Mouse (Mus musculus) stomach, postnatal 0 days (tissue): ENCODE results near the gene Surf2.

Source experiments
- CTCF ChIP-seq: IDR thresholded peaks from 2 replicates; pipeline ENCODE4 v1.5.1; 2016; ENCODE audit warnings: antibody characterized with exemption, low read depth, mild to moderate bottlenecking, moderate library complexity
- EP300 ChIP-seq: optimal IDR thresholded peaks from 2 replicates; pipeline ENCODE3; 2016; ENCODE audit warnings: antibody characterized with exemption

GRCm38 (mm10) chr2:26915927-26916728, at the start of gene Surf2, which contains the start of gene Surf1:
- TF ChIP-seq CTCF, result no peak
- TF ChIP-seq EP300, result no peak
